Mouse (Mus musculus) inflammation-experienced regulatory T-cells, adult 6 months (primary cell): ENCODE measurements around the gene Polr1d. TPM values are rescaled to one million over a fixed set of nuclear protein-coding genes. Genes with fewer than 3 reads are reported as not detected.

Experiments
- ATAC-seq: one replicate; pipeline ENCODE4 v1.8.0; 2017
- polyA plus RNA-seq, 3 experiments: library from polyadenylated mRNA; unstranded; fragments of 100-300 nt; shearing (Covaris generic); gene quantifications; one replicate each; pipeline ENCODE4 v1.2.1; 2017

Polr1d gene
- polyA plus RNA-seq, result 100 to 1,000 TPM; 137 to 194 (median 168) TPM

- peak; percentile 5 for ATAC-seq
Measured at GRCm38 (mm10) chr5:147076799-147077165, at the start of gene Polr1d. Polr1d (plus strand) TSS chr5:147077050.

GRCm38 (mm10) chr5:147031281-147031680, 45.6 kb upstream of the Polr1d start:
- no peak for ATAC-seq

DNA sequence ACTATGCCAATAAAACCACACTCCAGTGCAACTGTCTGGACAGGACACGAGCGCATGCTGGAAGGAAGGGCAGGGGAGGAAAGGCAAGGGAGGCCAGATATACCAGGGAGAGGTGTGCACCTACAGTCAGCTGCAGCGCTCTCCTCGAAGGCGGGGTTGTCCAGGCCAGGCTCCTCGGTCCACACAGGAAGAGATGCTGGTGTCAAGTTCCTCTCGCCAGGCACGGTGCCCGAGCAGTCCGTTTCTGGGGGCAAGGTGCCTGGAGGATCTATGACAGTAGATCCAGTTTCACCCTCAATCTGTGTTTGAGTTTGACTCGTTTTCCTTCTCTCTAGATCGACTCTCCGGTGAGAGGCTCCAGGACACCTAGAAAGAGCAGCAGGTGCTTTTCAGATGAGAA, 43.7 kb upstream of the Polr1d start:
- ATAC-seq, result no peak

- no peak for ATAC-seq
Measured at GRCm38 (mm10) chr5:147034283-147034682, 42.6 kb upstream of the Polr1d start.

DNA sequence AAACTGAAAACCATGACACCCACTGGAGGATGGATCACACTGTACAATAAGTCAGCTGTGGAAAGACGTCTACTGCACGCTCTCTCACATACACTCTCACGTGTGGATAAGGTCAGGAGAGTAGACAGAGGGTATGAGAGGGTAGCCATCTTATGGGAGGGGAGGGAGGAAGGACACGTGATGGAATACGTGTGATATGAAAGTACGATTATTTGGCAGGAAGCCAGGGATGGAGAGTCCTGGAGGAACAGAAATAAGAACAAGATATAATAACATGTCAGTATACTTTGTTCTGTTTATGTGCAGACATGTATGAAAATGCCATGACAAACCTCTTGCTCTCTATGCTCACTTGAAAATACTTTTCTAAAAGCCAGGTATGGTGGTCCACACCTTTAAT, 41.5 kb upstream of the Polr1d start:
- no peak for ATAC-seq

- ATAC-seq, result no peak
Measured at GRCm38 (mm10) chr5:147036028-147036427, 40.8 kb upstream of the Polr1d start.

- no peak for ATAC-seq
Measured at GRCm38 (mm10) chr5:147036661-147037060, 40.2 kb upstream of the Polr1d start.

GRCm38 (mm10) chr5:147037601-147038000, 39.2 kb upstream of the Polr1d start:
- ATAC-seq, result no peak

- no peak for ATAC-seq
Measured at GRCm38 (mm10) chr5:147039394-147039793, 37.5 kb upstream of the Polr1d start.

DNA sequence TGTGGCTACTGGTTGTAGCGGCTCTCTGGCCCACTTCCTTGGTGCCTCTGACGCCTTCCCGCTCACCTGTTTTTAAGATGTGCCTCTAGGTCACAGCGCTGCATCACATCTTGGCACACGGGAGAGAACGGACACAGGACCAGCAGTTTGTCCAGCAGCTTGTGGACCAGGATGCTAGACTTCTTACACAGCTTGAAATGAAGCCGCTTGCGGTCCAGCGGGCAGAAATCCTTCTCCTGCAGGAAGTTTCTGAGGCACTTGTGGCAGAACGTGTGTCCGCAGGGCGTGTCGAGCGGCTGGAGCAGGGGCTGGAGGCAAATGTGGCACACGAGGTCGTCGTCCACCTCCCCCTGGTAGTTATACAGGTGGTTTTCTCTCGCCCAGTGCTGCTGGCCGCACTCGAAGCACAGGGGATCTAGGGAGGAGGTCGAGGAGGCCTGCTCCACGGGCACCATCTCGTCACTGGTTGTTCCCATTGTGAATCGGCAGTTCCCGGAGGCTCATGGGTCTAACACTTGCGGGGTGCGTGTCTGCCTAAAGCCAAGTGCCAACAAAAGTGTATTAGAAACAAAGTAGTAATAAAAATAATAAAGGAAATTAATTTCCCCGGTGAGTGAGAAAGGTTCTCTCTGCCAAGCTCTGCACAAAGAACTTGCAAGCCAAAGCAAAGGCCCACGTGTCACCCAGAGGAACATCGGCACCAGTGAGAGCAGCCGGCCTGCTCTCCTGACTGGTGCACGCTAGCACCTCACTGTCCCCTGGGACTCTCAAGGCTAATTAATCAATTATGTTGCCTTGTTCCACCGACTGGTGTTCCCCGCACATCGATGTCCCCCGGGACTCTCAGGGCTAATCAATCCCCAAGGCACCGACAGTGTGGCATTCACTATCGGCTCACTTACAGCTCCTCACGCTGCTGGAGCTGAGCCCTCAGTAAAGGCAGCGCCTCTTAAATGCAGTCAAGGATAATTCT, 34.6 kb upstream of the Polr1d start:
- ATAC-seq, result no peak

- ATAC-seq, result no peak
Measured at GRCm38 (mm10) chr5:147043240-147043844, 33.5 kb upstream of the Polr1d start.

- ATAC-seq, result no peak
Measured at GRCm38 (mm10) chr5:147045311-147045710, 31.5 kb upstream of the Polr1d start.

DNA sequence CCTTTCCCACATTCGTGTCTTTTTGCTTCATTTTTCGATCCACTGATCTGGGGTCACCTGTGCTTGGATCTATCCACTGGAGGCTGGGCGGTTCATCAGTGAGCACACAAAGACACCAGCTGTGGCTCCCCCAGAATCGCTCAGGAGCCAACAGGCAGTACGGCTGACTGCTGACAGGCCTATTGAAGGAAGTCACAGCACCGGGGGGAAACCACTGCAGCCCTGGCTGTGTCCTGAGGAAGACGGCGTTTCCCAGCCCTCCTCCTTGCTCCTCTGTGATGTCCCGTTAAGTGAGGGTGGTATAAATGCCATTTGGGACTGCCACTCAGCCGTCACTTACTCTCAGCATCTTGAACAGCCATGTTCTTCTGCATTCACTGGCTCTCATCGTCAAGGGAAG, 30.9 kb upstream of the Polr1d start:
- no peak for ATAC-seq

DNA sequence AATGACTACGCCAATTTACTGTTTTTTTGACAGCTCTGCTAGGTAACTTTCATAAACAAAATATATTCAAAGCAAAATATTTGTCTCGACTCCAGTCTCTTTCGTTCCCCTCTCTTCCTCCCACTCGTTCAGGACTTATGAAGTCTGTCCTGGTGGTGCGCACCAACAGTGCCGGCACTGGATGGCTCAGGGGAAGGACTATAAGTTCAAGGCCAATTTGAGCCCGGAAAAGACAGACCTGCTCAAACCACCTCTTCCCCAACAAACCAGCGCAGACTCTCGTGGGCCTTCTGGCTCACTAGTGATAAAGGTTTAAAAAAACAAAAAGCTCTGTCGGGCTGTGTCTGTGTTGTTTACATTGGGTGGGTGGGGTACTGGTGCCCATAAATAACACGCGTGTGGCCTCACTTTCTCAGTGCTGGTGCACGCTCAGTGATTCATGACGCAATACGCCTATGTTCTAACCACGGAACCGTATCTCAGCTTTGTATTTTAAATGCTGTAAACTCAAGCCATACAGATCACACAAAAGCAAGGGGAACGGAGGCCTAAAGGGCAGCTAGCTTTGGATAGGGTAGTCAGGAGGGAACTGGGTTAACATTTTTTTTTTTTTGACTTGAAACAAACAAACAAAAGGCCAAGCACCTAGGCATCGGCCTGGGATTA, 27.2 kb upstream of the Polr1d start:
- ATAC-seq, result peak; percentile 9

GRCm38 (mm10) chr5:147050816-147051499, 25.9 kb upstream of the Polr1d start:
- ATAC-seq, result peak; percentile 61

- ATAC-seq, result no peak
Measured at GRCm38 (mm10) chr5:147051500-147052308, 25.1 kb upstream of the Polr1d start.

DNA sequence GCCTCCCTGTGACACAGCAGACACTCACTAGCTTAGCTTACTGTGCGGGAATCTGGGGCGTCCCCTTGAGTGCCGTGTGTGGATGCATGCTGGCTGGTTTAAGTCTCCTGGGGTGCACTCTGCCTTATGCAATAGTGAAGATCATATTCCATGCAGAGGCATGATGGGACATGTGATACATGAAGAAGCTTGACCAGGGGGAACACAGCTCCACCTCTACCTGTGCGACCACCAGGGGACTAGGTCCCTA, 24.6 kb upstream of the Polr1d start:
- ATAC-seq, result no peak

DNA sequence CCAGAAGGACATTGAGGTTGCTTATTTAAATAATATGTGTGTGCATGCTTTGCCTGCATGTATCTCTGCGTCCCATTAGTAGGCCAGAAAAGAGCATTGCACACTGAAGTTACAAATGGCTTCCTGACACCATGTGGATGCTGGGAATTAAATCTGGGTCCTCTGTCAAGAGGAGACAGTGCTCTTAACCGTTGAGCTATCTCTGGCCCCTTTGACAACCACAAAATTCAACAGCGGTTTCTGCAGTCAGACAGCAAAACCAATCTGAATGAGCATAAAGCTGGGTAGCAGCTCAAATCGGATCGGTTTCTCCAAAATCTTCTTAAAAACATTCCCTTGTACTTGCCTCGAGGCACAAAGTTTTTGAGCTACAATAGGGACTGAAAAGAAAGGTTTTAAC, 23.8 kb upstream of the Polr1d start:
- no peak for ATAC-seq

DNA sequence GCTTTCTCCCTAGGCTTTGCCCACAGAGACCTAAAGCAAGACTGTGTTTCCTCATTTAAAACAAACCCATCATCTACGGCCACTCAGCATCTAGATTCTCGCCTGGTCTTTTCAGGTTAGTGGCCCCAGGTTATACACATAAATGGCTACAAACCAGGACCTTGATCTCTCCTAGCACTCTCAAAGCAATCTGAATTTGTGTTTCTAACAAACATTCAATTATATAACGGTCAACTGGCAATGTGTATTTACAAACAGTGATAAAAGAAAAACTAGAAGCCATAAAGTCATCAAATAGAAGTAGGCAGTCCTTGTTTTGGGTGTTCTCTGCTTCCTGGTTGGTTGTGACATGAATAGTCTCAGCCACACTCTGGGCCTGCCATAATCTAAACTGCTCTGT, 23.4 kb upstream of the Polr1d start:
- ATAC-seq, result no peak

DNA sequence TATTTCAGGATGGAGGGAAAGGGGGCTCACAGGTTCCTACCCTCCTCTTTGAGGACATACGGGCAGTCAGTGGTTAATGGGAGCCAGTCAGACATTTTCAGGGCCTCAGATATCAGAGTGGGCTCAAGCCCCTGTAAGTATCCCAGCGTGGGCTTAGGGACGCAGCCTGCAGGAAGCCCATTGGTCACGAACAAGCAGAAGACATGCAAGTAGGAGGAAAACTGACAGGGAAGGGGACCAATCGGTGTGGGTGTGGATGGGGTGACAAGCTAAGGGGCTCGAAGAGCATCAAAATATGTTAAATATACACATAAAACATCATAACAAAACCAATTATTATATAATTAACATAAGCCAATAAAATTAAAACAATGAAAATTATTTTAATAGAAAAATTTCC, 22.5 kb upstream of the Polr1d start:
- no peak for ATAC-seq

- ATAC-seq, result no peak
Measured at GRCm38 (mm10) chr5:147054747-147055270, 22.0 kb upstream of the Polr1d start.
